Mouse (Mus musculus) limb, embryonic 11.5 days (tissue): ENCODE measurements at regions not wholly inside any gene's neighbourhood (a gene's known extent, or its start where the extent isn't known, plus 50 kb on each side); places are given as distances from the start of the nearest gene placed in this dataset.

Source experiments
- ATAC-seq: fragments of 200-750 bp; cut with Nextera tagmentation; 2 replicates; pipeline ENCODE4 v1.8.0; 2017; ENCODE audit warnings: low read depth; ENCODE audit not compliant: insufficient number of reproducible peaks, low FRiP score, low TSS enrichment
- DNase-seq: peaks from one replicate; pipeline ENCODE4 v3.0.0-alpha.2; 2015; ENCODE audit warnings: low spot score
- H3K27ac ChIP-seq: fragments of 300-500 bp; sonication (generic); replicated peaks from 2 replicates; pipeline ENCODE4 v1.5.1; 2014; ENCODE audit warnings: low read depth, mild to moderate bottlenecking, low read length
- H3K27me3 ChIP-seq: fragments of 300-500 bp; sonication (generic); 2 replicates; pipeline ENCODE4 v1.6.1; 2014; ENCODE audit warnings: mild to moderate bottlenecking, low read length, mixed read lengths; ENCODE audit not compliant: control insufficient read depth, insufficient read depth
- H3K36me3 ChIP-seq: fragments of 300-500 bp; sonication (generic); 2 replicates; pipeline ENCODE4 v1.6.1; 2014; ENCODE audit warnings: mild to moderate bottlenecking, low read length, moderate library complexity, mixed read lengths; ENCODE audit not compliant: control insufficient read depth, insufficient read depth
- H3K4me1 ChIP-seq: fragments of 300-500 bp; sonication (generic); 2 replicates; pipeline ENCODE4 v1.6.1; 2014; ENCODE audit warnings: low read length, mixed read lengths; ENCODE audit not compliant: control insufficient read depth, insufficient read depth
- H3K4me2 ChIP-seq: fragments of 300-500 bp; sonication (generic); 2 replicates; pipeline ENCODE4 v1.6.1; 2014; ENCODE audit warnings: low read depth, mild to moderate bottlenecking, moderate library complexity; ENCODE audit not compliant: severe bottlenecking
- H3K4me3 ChIP-seq: fragments of 300-500 bp; sonication (generic); 2 replicates; pipeline ENCODE4 v1.5.1; 2014; ENCODE audit warnings: low read depth, low read length
- H3K9ac ChIP-seq: fragments of 300-500 bp; sonication (generic); 2 replicates; pipeline ENCODE4 v1.6.1; 2014; ENCODE audit warnings: mild to moderate bottlenecking, low read length
- H3K9me3 ChIP-seq: fragments of 300-500 bp; sonication (generic); 2 replicates; pipeline ENCODE4 v1.6.1; 2016; ENCODE audit warnings: low read length; ENCODE audit not compliant: control insufficient read depth
- whole genome bisulfite sequencing: fragments of 180-500 bp; shearing (Covaris S2); extraction: QIAGEN DNeasy Blood & Tissue Kit; methylation state at CpG from one replicate; pipeline ENCODE4 v1.1.7; 2014; 5-methylcytosine and 5-hydroxymethylcytosine counted together

DNA sequence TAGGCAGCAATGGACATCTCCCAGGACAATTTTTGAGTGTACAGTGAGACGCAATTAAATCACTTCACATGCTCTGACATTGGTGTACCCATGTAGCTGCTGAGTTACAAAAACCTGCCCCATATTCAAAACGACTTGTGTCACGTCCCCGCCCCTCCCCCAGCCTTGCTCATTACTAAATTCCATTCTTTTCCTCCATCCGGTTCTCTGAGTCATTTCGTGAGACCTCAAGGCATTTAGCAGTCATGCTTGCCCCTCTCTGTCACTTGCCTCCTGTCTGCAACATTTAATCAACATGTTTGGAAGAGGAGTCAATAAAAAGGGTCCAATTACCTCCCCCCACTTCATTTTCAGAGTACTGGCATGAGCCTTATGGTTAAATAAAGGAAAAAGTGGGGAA lies 156.3 kb upstream of the Id4 start:
- 59% methylated on average over 6 of the region's 6 CpGs for WGBS
- Histone ChIP-seq H3K36me3 (no peaks in the 10 kb centered on the region), H3K9ac (no peak overlapping the region), H3K9me3 (no peaks in the 10 kb centered on the region), H3K4me1 (no peaks in the 10 kb centered on the region), H3K27ac (no peak overlapping the region), H3K4me2 (no peak overlapping the region), H3K27me3 (no peaks in the 10 kb centered on the region), H3K4me3 (no peak overlapping the region)
- DNase-seq (no peak), ATAC-seq (no peak)

DNA sequence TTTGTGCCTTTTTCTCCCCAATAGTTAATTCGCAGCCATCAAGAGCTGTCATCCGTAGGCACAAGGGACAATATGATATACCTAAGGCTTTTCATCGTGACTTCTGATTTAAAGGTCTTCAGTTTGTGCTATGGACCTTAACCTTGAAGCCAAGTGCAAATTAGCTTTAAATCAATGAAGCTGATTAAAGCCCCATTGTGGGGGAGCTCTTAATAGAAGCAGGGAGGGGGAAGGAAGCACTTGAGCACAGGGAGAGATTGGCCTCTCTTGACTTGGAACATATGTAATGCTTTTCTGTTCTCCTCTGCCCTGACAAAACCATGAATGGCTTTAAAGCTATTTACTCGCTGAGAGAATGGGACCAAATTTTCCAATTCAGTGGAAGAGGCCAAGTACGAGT lies 154.1 kb upstream of the Id4 start:
- Histone ChIP-seq H3K36me3 (no peaks in the 10 kb centered on the region), H3K4me1 (no peaks in the 10 kb centered on the region), H3K9me3 (no peaks in the 10 kb centered on the region), H3K4me3 (no peak overlapping the region), H3K27ac (no peak overlapping the region), H3K27me3 (no peaks in the 10 kb centered on the region), H3K9ac (no peak overlapping the region), H3K4me2 (no peak overlapping the region)
- WGBS = 83% methylated on average over 5 of the region's 5 CpGs
- DNase-seq (no peak), ATAC-seq (no peak)

DNA sequence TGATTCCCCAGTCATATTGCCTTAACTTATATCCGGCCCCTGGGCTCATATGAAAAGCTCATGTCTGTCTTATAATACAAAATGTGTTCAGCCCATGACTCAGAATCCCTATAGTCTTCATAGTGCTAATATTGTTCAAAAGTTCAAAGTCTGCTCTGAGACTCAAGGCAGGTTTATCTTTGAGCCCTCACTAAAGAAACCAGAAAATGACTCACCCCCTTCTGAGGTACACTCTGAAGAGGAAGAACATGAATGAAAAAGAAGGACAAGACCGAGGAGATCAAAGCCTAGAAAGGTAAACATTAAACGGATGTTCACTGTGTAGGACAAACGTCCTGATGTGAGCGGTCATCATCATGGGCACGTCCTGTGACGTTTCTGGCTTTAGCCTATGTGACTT lies 145.1 kb upstream of the Id4 start:
- Histone ChIP-seq H3K9me3 (no peaks in the 10 kb centered on the region), H3K4me2 (no peak overlapping the region), H3K9ac (no peak overlapping the region), H3K27ac (no peak overlapping the region), H3K27me3 (no peaks in the 10 kb centered on the region), H3K4me1 (no peaks in the 10 kb centered on the region), H3K36me3 (no peaks in the 10 kb centered on the region), H3K4me3 (no peak overlapping the region)
- 88% methylated on average over 7 of the region's 7 CpGs for WGBS
- ATAC-seq (no peak), DNase-seq (no peak)

DNA sequence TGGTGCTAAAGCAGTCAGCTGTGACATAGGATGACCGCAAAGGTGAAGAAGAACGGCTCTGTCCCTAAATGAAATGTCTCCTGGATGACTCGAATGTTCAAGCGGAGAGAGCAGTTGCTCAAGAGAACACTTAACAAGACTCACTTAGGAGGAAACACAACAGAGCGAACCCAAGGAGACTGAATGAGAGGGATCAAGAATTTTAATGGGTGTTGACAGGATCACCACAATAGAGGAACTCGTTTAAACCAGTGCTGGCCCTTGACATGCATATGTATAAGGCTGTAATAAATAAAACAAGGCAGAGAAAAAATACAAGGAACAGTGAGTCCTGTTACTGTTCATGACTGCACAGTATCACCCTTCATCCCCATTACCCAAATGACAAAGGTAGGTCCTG lies 134.4 kb upstream of the Id4 start:
- Histone ChIP-seq H3K27me3 (no peaks in the 10 kb centered on the region), H3K27ac (no peak overlapping the region)
- 67% methylated on average over 6 of the region's 6 CpGs for WGBS

DNA sequence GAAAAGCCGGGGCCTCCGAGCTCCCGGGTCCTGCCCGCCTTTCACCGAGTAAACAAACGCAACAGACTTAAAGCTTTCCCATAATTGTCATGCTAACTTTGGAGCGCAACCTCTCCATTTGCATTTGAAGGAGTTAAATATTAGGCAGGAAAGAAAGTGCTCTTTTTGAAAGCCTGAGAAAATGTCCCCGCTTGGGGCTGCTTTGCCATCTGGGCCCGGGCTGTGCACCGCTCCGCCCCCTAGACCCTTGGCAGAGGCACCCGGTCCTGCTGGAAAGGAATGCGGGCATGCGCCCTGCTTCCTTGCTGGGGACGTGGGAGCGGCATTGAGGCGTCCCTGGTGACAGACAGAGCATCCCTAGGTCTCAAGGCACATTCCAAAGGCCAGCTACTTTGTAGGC lies 130.3 kb upstream of the Id4 start:
- H3K36me3 ChIP-seq = no peaks in the 10 kb centered on the region
- no peaks in the 10 kb centered on the region for H3K9me3 ChIP-seq
- ATAC-seq = no peak
- peak; percentile 68 for DNase-seq
- WGBS = 4% methylated on average over 17 of the region's 17 CpGs
- H3K4me3 ChIP-seq = peak overlapping the region; percentile 5; the same call in 1 of the 2 replicates
- peak overlapping the region; percentile 18 for H3K4me2 ChIP-seq
- H3K27ac ChIP-seq = no peak overlapping the region
- H3K27me3 ChIP-seq = no peaks in the 10 kb centered on the region
- H3K9ac ChIP-seq = peak overlapping the region; percentile 5; the same call in 1 of the 2 replicates
- H3K4me1 ChIP-seq = 0 out of 2 replicates have a peak, but pooled peaks cover 3% of the 10 kb centered on the region

More for the DNA sequence above, 134.4 kb upstream of the Id4 start:
- no peak overlapping the region for H3K4me2 ChIP-seq
- no peak overlapping the region for H3K4me3 ChIP-seq
- H3K9ac ChIP-seq = no peak overlapping the region
- 0 out of 2 replicates have a peak, but pooled peaks cover 3% of the 10 kb centered on the region for H3K4me1 ChIP-seq
- no peak for ATAC-seq
- no peaks in the 10 kb centered on the region for H3K36me3 ChIP-seq
- no peaks in the 10 kb centered on the region for H3K9me3 ChIP-seq
- DNase-seq = no peak

DNA sequence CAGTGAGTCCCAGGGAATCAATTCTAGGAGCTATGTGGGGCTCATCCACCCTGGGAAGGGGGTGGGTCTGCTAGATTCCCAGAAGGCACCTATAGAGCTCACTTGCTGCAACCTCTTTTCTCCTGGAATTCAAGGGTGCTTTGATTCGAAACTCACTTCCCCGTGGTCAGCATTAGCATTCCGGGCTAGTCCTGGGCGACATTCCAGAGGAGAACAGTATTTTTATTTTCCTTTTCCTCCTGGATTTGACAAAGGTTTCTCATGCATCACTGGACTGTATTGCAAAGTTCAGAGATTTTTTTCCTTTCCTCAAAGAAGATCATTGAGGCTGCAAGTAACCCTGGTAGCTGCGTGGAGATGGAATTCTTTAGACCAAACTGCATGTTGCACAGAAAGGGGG lies 129.3 kb upstream of the Id4 start:
- no peak overlapping the region for H3K27ac ChIP-seq
- H3K36me3 ChIP-seq = no peaks in the 10 kb centered on the region
- no peak overlapping the region for H3K4me2 ChIP-seq
- no peaks in the 10 kb centered on the region for H3K27me3 ChIP-seq
- H3K9me3 ChIP-seq = no peaks in the 10 kb centered on the region
- 38% methylated on average over 5 of the region's 5 CpGs for WGBS
- H3K4me1 ChIP-seq = 0 out of 2 replicates have a peak, but pooled peaks cover 3% of the 10 kb centered on the region
- no peak overlapping the region for H3K9ac ChIP-seq
- no peak for DNase-seq
- H3K4me3 ChIP-seq = no peak overlapping the region
- ATAC-seq = no peak

DNA sequence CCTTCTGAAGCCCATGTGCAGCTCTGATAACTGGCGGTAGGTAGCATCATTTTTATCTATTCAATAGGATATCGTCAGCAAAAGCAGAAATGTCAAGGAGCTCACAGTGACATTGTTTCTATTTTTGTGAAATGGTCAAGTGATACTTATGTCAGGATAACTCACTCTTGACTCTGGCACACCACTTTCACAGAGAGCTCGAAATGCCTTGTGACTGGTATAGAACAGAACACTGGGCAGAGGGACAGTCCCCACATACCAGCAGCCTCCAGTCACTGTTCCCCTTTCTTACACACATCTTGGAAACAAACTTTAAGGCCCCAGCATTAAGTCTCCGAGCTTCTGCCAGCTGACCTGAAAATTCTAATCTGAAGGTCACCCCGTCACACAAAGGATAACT lies 115.1 kb upstream of the Id4 start:
- no peaks in the 10 kb centered on the region for H3K36me3 ChIP-seq
- no peaks in the 10 kb centered on the region for H3K4me1 ChIP-seq
- 90% methylated on average over 5 of the region's 5 CpGs for WGBS
- ATAC-seq = no peak
- H3K4me2 ChIP-seq = no peak overlapping the region
- H3K27ac ChIP-seq = no peak overlapping the region
- no peak overlapping the region for H3K9ac ChIP-seq
- no peak overlapping the region for H3K4me3 ChIP-seq
- H3K27me3 ChIP-seq = no peaks in the 10 kb centered on the region
- no peaks in the 10 kb centered on the region for H3K9me3 ChIP-seq
- no peak for DNase-seq

DNA sequence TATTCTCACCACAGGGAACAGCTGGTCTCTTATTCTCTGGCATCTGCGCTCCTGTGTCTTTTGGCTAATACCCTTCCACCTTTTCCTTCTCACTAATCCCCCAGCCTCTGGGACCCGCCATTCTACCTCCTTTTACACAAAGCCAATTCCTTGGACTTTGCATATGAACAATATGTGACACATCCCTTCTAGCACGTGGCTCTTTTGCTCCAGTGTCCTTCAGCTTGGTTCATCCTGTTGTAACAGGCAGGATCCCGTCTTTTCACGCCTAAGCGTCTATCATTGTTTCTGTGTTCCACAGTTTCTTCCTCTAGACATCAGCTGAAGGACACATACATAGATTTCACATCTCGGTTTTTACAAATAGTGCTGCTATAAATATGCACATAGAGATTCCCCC lies 114.0 kb upstream of the Id4 start:
- Histone ChIP-seq H3K9ac (no peak overlapping the region), H3K27me3 (no peaks in the 10 kb centered on the region), H3K4me1 (no peaks in the 10 kb centered on the region), H3K36me3 (no peaks in the 10 kb centered on the region), H3K4me3 (no peak overlapping the region), H3K4me2 (no peak overlapping the region), H3K9me3 (no peaks in the 10 kb centered on the region), H3K27ac (no peak overlapping the region)
- 91% methylated on average over 7 of the region's 7 CpGs for WGBS
- no peak for DNase-seq
- no peak for ATAC-seq

DNA sequence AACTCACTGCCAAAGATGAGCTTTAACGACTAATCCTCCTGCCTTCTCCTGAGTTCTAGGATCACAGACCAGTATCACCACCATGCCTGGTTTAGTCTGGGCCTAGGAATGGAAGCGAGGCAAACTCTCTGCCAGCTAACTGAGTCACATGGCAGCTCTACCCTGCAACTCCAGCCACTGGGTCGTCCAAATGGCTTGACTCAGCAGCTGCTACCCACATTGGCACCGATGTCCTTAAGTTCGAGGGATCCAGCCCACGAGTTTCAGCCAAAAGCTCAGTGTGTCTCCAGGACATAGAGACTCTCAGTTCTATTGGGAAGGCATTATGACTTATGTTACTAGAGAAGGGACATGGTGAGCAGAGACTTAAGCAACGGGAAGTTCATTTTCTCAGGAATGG lies 107.8 kb upstream of the Id4 start:
- ATAC-seq = no peak
- WGBS = 82% methylated on average over 7 of the region's 7 CpGs
- no peak overlapping the region for H3K4me3 ChIP-seq
- H3K4me2 ChIP-seq = no peak overlapping the region
- H3K9ac ChIP-seq = no peak overlapping the region
- no peak for DNase-seq
- no peak overlapping the region for H3K27ac ChIP-seq
- H3K4me1 ChIP-seq = no peaks in the 10 kb centered on the region
- H3K27me3 ChIP-seq = no peaks in the 10 kb centered on the region
- no peaks in the 10 kb centered on the region for H3K9me3 ChIP-seq
- no peaks in the 10 kb centered on the region for H3K36me3 ChIP-seq
